Mouse (Mus musculus): ENCODE measurements around the gene Zdhhc9.

DNA sequence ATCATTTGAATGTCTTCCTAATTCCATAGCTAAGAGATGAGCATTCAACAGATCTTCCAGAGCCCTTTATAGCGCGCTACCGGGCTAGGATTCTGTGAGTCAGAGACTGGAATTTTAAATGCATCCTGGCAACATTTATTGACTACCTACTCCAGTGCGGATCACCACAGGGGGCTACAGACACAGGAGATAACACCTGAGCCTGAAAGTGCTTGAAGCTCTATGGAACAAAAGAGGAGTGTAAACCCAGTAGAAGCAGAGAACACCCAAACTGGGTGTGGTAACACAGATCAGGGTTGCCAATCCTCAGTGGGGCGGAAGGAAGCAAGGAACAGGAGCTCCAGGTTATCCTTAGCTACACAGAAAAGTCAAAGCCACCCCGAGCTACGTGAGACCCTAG lies 6.2 kb downstream of the Zdhhc9 start:
- TF ChIP-seq CTCF (IDR thresholded peaks at IDR 0.05; ENCODE audit: low read depth) (no peak), EP300 (IDR thresholded peaks at IDR 0.05; ENCODE audit: low read depth) (no peak)
